Mouse (Mus musculus): ENCODE results near the gene Med8. TPM values are rescaled to one million over a fixed set of nuclear protein-coding genes. Genes with fewer than 3 reads are reported as not detected.

The Med8 gene
- 144 and 147 TPM in 2 replicates for polyA plus RNA-seq (2016; fragmentation: Nextera tagmentation; extraction: Ambion mirVana)

GRCm38 (mm10) chr4:118409142-118409900 lies at the start of gene Med8, which contains the start of gene Szt2:
Gene Med8 (plus strand): TSS chr4:118409337.
Gene Szt2 (minus strand): TSS chr4:118409273.
- Histone ChIP-seq H3K27me3 (no peaks in the 10 kb centered on the region), H3K4me3 (peak within 1 kb of the TSS; percentile 96), H3K9ac (replicated peaks) (peak within 1 kb of the TSS; percentile 92), H3K27ac (replicated peaks) (0 out of 2 replicates have a peak within 1 kb of the TSS, but pooled peaks have one; percentile 58), H3K9me3 (no peaks in the 10 kb centered on the region), H3K4me2 (replicated peaks) (peak within 1 kb of the TSS; percentile 97), H3K36me3 (peaks cover 44% of the 10 kb centered on the region), H3K4me1 (peaks cover 19% of the 10 kb centered on the region)
- ATAC-seq (ENCODE audit: low FRiP score, low read depth) = peak; percentile 95
- under 1% methylated on average over 53 of the region's 53 CpGs for WGBS

- peak; percentile 82 for ATAC-seq (ENCODE audit: low FRiP score, low read depth)
- Histone ChIP-seq H3K27me3 (no peaks in the 10 kb centered on the region), H3K4me3 (peak overlapping the region; percentile 66), H3K4me1 (peaks cover 16% of the 10 kb centered on the region), H3K4me2 (replicated peaks) (peak overlapping the region; percentile 73), H3K36me3 (peaks cover 37% of the 10 kb centered on the region), H3K9me3 (no peaks in the 10 kb centered on the region), H3K27ac (replicated peaks) (peak overlapping the region; percentile 93), H3K9ac (replicated peaks) (peak overlapping the region; percentile 84)
- under 1% methylated on average over 54 of the region's 54 CpGs for WGBS
Measured at GRCm38 (mm10) chr4:118359896-118360720, 49.0 kb upstream of the Med8 start.

- no peaks in the 10 kb centered on the region for H3K9me3 ChIP-seq
- ATAC-seq (ENCODE audit: low FRiP score, low read depth) = no peak
- no peak overlapping the region for H3K4me2 ChIP-seq (replicated peaks)
- 90% methylated on average over 5 of the region's 5 CpGs for WGBS
- no peak overlapping the region for H3K4me3 ChIP-seq
- H3K27me3 ChIP-seq = no peaks in the 10 kb centered on the region
- no peak overlapping the region; the same call in 1 of the 2 replicates for H3K27ac ChIP-seq (replicated peaks)
- peaks cover 16% of the 10 kb centered on the region for H3K4me1 ChIP-seq
- no peak overlapping the region for H3K9ac ChIP-seq (replicated peaks)
- peaks cover 51% of the 10 kb centered on the region for H3K36me3 ChIP-seq
Measured at GRCm38 (mm10) chr4:118361451-118361850, 47.7 kb upstream of the Med8 start.

- Histone ChIP-seq H3K9me3 (no peaks in the 10 kb centered on the region), H3K27ac (replicated peaks) (no peak overlapping the region), H3K4me2 (replicated peaks) (no peak overlapping the region), H3K4me1 (peaks cover 16% of the 10 kb centered on the region), H3K27me3 (no peaks in the 10 kb centered on the region), H3K4me3 (no peak overlapping the region), H3K36me3 (peaks cover 62% of the 10 kb centered on the region), H3K9ac (replicated peaks) (no peak overlapping the region)
- ATAC-seq (ENCODE audit: low FRiP score, low read depth) = no peak
- WGBS = 95% methylated on average over 6 of the region's 6 CpGs
Measured at GRCm38 (mm10) chr4:118362879-118363278, 46.3 kb upstream of the Med8 start.

- 96% methylated on average over 3 of the region's 3 CpGs for WGBS
Measured at GRCm38 (mm10) chr4:118363985-118364384, 45.2 kb upstream of the Med8 start.

GRCm38 (mm10) chr4:118364641-118365040 lies 44.5 kb upstream of the Med8 start:
- no peaks in the 10 kb centered on the region for H3K9me3 ChIP-seq
- no peak overlapping the region for H3K4me3 ChIP-seq
- H3K9ac ChIP-seq (replicated peaks) = no peak overlapping the region
- peaks cover 80% of the 10 kb centered on the region for H3K36me3 ChIP-seq
- no peaks in the 10 kb centered on the region for H3K27me3 ChIP-seq
- WGBS = 92% methylated on average over 13 of the region's 13 CpGs
- peaks cover 10% of the 10 kb centered on the region for H3K4me1 ChIP-seq
- ATAC-seq (ENCODE audit: low FRiP score, low read depth) = no peak
- H3K4me2 ChIP-seq (replicated peaks) = no peak overlapping the region
- H3K27ac ChIP-seq (replicated peaks) = no peak overlapping the region

More at GRCm38 (mm10) chr4:118363985-118364384, 45.2 kb upstream of the Med8 start:
- Histone ChIP-seq H3K27ac (replicated peaks) (no peak overlapping the region), H3K36me3 (peaks cover 73% of the 10 kb centered on the region), H3K4me3 (no peak overlapping the region), H3K4me2 (replicated peaks) (no peak overlapping the region), H3K27me3 (no peaks in the 10 kb centered on the region), H3K9ac (replicated peaks) (no peak overlapping the region), H3K9me3 (no peaks in the 10 kb centered on the region), H3K4me1 (peaks cover 16% of the 10 kb centered on the region)
- no peak for ATAC-seq (ENCODE audit: low FRiP score, low read depth)

- H3K9me3 ChIP-seq = no peaks in the 10 kb centered on the region
- no peaks in the 10 kb centered on the region for H3K4me1 ChIP-seq
- no peak overlapping the region for H3K4me3 ChIP-seq
- H3K36me3 ChIP-seq = peaks cover 93% of the 10 kb centered on the region
- no peaks in the 10 kb centered on the region for H3K27me3 ChIP-seq
- H3K27ac ChIP-seq (replicated peaks) = no peak overlapping the region
- WGBS = 92% methylated on average over 14 of the region's 14 CpGs
- no peak for ATAC-seq (ENCODE audit: low FRiP score, low read depth)
- no peak overlapping the region for H3K9ac ChIP-seq (replicated peaks)
- no peak overlapping the region for H3K4me2 ChIP-seq (replicated peaks)
Measured at GRCm38 (mm10) chr4:118365991-118366390, 43.1 kb upstream of the Med8 start.

- Histone ChIP-seq H3K4me3 (no peak overlapping the region), H3K4me2 (replicated peaks) (no peak overlapping the region), H3K9ac (replicated peaks) (no peak overlapping the region), H3K27me3 (no peaks in the 10 kb centered on the region), H3K9me3 (no peaks in the 10 kb centered on the region), H3K4me1 (no peaks in the 10 kb centered on the region), H3K27ac (replicated peaks) (no peak overlapping the region), H3K36me3 (peaks cover 96% of the 10 kb centered on the region)
- no peak for ATAC-seq (ENCODE audit: low FRiP score, low read depth)
- WGBS = 93% methylated on average over 12 of the region's 12 CpGs
Measured at GRCm38 (mm10) chr4:118367551-118367950, 41.6 kb upstream of the Med8 start.

- no peaks in the 10 kb centered on the region for H3K27me3 ChIP-seq
- ATAC-seq (ENCODE audit: low FRiP score, low read depth) = no peak
- H3K4me2 ChIP-seq (replicated peaks) = no peak overlapping the region
- no peak overlapping the region for H3K27ac ChIP-seq (replicated peaks)
- 89% methylated on average over 3 of the region's 3 CpGs for WGBS
- H3K36me3 ChIP-seq = peaks cover 96% of the 10 kb centered on the region
- H3K9ac ChIP-seq (replicated peaks) = no peak overlapping the region
- H3K9me3 ChIP-seq = no peaks in the 10 kb centered on the region
- H3K4me3 ChIP-seq = no peak overlapping the region
- no peaks in the 10 kb centered on the region for H3K4me1 ChIP-seq
Measured at GRCm38 (mm10) chr4:118368616-118369015, 40.5 kb upstream of the Med8 start.

GRCm38 (mm10) chr4:118371822-118372221 lies 37.3 kb upstream of the Med8 start:
- no peak for ATAC-seq (ENCODE audit: low FRiP score, low read depth)
- H3K4me2 ChIP-seq (replicated peaks) = no peak overlapping the region
- no peak overlapping the region for H3K27ac ChIP-seq (replicated peaks)
- no peaks in the 10 kb centered on the region for H3K4me1 ChIP-seq
- H3K9ac ChIP-seq (replicated peaks) = no peak overlapping the region
- no peaks in the 10 kb centered on the region for H3K9me3 ChIP-seq
- H3K4me3 ChIP-seq = no peak overlapping the region
- no peaks in the 10 kb centered on the region for H3K27me3 ChIP-seq
- 95% methylated on average over 13 of the region's 13 CpGs for WGBS
- peaks cover 98% of the 10 kb centered on the region for H3K36me3 ChIP-seq

GRCm38 (mm10) chr4:118375999-118376398 lies 33.1 kb upstream of the Med8 start:
- Histone ChIP-seq H3K4me1 (no peaks in the 10 kb centered on the region), H3K27me3 (no peaks in the 10 kb centered on the region), H3K4me2 (replicated peaks) (no peak overlapping the region), H3K36me3 (peaks cover 97% of the 10 kb centered on the region), H3K4me3 (no peak overlapping the region), H3K9ac (replicated peaks) (no peak overlapping the region), H3K9me3 (no peaks in the 10 kb centered on the region), H3K27ac (replicated peaks) (no peak overlapping the region)
- WGBS = 93% methylated on average over 6 of the region's 6 CpGs
- ATAC-seq (ENCODE audit: low FRiP score, low read depth) = no peak

GRCm38 (mm10) chr4:118383271-118383670 lies 25.9 kb upstream of the Med8 start:
- no peak overlapping the region for H3K4me3 ChIP-seq
- ATAC-seq (ENCODE audit: low FRiP score, low read depth) = no peak
- no peaks in the 10 kb centered on the region for H3K27me3 ChIP-seq
- WGBS = 95% methylated on average over 7 of the region's 7 CpGs
- no peak overlapping the region for H3K27ac ChIP-seq (replicated peaks)
- H3K4me2 ChIP-seq (replicated peaks) = no peak overlapping the region
- no peaks in the 10 kb centered on the region for H3K9me3 ChIP-seq
- H3K4me1 ChIP-seq = no peaks in the 10 kb centered on the region
- H3K9ac ChIP-seq (replicated peaks) = no peak overlapping the region
- H3K36me3 ChIP-seq = peaks cover 96% of the 10 kb centered on the region

Data from midbrain, embryonic 12.5 days (tissue).